Mouse (Mus musculus) left cerebral cortex, postnatal 10 days (tissue): ENCODE measurements around the gene Abca12. TPM values are rescaled to one million over a fixed set of nuclear protein-coding genes. Genes with fewer than 3 reads are reported as not detected.

Experiments used
- DNase-seq, 2 experiments: peaks; one replicate each; pipeline ENCODE4 v3.0.0; 2021 to 2022; ENCODE audit warnings: low spot score in 2 of 2, mixed read lengths in 1 of 2; ENCODE audit errors: extremely low spot score in 1 of 2
- intact Hi-C: fragments of 180-260 bp; cut with DNase I; formaldehyde crosslinking; loops from one replicate; pipeline ENCODE4 v1.15.1; 2025
- total RNA-seq, 2 experiments: library from RNA; stranded (reverse); gene quantifications; 2 replicates each; pipeline ENCODE4 v1.2.3; 2021

Gene Abca12
- total RNA-seq, 2 experiments from 2014 or later, result 0.22 to 0.34 TPM

DNA sequence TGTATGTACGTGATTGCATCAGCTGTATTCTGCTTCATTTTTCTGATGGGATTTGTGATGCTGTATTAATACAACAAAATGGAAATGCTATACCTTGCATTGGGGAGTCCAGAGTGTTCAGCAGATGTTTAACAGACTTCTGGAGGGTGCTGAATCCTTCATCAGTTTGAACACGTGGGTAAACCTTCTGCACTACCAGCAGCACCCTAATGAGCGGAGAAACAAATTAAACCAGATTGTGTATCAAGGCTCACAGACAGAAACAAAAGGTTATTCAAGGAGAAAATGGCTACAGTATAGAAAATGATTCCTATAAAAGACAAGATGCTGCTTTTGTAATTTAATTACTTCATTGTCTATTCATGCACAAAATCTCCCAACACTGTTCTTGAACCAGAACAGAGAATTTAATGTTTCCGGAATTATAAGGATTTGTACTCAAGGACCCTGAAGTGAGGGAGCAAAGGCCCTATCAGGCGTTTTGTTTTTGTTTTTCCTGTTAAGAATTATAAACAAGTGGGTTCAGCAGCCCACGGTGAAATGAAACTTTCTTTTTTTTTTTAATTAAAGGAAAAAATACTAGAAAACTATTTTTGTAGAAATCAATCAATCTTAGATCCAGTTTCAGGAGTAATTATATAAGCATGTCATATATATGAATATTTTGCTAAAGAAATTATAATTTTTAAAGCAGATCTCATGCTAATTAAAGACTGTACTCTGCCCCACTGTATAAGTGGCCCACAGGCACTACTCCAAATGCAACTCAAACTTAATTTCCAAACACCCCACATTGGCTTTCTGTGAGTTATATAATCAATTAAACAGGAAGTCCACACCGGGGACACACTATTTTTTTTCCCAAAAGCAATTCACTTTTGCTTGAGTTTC lies 73.1 kb downstream of the Abca12 start:
- no peak for DNase-seq
- intact Hi-C loops, result no loop called here

DNA sequence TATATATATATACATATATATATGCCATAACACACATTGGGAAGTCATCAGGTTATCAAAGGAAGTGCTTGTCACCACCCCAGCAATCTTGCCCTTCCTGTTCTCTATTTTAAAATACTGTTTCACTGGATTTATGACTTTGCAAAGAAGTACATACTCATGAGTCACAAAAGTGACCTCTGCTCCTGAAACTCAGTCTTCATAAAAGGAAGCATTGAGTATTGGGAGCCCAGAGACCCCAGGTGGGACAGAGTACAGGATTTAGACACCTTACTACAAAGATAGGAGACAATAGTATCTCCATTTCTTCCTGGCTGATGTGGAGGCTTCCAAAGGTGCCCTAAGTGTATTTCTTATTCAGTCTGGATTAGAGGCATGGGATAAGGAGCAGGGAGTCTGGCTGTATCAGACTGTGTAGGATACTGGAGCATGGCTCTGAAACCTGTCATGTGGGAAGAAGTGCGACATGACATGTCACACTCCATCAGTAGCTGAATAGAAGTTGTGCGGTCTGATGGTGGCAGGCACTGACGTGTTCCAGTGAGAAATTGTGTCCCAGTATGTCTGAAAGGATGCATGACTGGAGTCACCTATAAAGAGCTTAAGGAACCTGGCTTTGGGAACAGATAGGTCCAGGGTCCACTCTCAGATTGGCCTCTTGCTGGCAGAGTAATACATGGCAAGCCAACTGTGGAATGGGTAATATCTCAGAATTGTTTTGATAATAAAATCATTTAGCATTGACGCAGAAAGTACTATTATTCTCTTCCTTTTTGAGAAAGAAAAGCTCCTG lies 76.0 kb downstream of the Abca12 start:
- intact Hi-C loops, result no loop called here
- no peak for DNase-seq

DNA sequence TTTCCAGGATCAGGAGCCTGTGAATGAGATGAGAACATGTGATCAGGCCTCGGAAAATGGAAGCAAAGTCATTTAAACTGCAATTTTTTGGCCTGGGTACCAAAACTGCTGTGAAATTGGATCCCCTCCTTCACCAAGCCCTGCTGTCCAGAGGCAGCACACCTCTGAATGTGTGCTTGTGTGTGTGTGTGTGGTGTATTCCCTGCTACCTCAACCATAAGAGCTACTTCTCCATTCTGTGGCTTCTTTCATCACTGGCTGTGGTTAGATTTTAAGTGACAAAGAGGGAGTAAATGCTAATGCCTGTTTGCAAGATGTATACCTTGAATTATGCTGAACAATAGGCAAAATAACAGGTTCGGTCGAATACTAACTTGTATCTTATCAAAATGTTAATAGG lies 84.4 kb downstream of the Abca12 start:
- no peak for DNase-seq

DNA sequence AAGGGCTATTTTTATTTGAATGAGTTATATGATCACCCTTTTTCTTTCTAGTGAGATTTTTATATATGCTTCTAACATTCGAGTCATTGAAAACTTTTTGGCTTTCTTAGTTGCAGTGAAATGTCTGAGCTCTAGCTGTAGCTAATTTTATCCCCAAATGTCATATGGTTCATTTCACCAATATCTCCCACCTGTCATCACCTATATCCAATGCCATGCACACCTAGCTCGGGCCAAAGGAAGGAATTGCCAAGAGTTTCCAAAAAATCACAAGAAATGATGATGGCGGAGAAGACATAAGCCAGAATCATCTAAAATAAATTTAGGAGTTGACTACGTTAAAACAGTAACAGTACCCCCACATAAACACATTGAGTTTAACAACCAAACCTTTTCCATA lies 102.5 kb downstream of the Abca12 start:
- DNase-seq, result no peak
- intact Hi-C loops, result no loop called here

More for the DNA sequence above, 84.4 kb downstream of the Abca12 start:
- intact Hi-C loops, result no loop called here

DNA sequence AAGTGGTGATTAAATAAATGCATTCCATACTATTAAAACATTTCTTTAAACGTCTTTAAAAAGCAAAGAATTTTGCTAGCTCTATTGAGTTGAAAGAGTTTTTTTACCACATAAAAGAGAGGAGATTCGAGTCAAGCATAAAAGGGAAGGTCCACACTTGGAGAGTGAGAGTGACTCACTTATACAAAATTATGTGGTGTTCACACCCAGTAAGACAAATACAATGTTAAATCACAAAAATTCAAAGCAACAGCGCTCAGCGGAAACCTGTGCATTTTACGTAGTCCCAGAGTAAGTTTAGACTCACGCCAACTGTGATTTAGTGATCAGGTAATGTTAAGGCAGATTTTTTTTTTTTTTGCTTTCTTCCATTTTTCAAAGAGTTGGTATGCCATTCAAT lies 104.1 kb downstream of the Abca12 start:
- intact Hi-C loops, result no loop called here
- no peak for DNase-seq

DNA sequence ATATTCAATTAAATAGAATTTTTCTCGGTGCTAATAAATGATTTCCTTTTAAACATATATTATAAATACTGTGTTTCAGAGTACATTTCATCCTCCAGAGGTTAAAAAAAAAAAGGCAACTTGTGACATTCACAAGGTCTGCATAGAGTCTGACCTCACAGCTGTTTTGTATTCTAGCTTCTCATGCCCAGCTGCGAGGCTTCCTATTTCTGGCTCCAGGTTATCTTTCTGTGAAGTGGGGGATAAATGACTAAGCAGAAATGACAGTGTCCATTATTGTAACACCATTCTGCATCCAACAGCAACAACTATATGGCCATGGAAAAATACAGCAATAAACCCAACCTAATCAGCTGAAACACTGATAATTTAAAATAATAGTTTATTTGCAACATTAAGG lies 107.3 kb downstream of the Abca12 start:
- intact Hi-C loops, result no loop called here

DNA sequence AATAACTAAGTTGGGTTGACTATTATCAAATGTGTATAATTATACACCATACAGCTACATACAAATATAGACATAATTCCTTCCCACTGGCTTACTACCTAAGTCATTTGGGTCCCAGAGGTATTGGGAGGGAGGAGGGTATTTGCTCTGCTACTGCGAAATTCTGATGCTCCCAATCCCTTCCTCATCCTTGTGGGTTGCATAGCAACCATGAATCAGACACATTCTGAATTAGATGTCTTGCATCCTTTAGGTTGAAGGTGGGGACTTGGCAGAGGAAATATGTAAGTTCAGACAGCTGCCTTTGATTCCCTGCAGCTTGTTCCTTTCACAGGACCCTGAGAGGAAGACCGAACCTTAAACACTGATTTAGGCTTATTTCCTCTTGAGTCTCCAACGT lies 108.5 kb downstream of the Abca12 start:
- intact Hi-C loops, result no loop called here
- no peak for DNase-seq

More for the DNA sequence above, 107.3 kb downstream of the Abca12 start:
- DNase-seq, result no peak

DNA sequence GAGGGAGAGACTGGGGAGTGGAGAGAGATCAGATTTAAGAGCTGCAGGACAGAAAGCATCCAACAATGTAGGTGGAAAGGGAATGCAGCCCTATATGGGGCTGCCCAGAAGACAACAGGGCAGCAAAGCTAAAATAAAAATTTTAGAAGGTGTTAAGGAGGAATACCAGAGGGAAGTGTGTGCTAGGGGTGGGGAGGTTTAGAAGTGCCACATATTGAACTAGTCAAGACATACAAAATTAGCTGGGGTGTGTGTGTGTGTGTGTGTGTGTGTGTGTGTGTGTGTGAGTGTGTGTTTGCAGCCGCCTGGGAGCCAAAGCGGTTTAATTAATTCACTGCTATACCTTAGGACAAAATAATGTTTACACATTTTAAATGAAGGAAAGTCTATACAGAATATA lies 110.1 kb downstream of the Abca12 start:
- intact Hi-C loops, result no loop called here
- no peak for DNase-seq

DNA sequence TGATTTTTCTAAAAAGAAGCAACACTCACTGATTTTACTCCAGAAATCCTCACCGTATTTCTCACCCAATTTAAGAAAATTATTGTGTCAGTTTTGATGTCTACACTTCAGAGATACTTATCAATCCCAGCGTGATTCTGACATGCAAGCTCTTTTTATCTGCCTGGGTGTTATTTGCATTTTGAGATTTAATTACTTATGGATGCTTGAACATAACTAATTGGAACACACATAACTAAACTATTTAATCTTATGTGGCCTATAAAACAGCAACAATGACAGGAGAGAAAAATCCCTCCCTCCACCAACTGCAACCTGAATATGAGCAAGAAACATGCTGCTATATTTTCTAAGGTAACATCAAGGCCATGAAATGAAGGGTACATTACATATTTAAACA lies 117.7 kb downstream of the Abca12 start:
- intact Hi-C loops, result loop anchor here (10.0 kb wide), 1 partner anchor 828 kb away; no protein-coding TSS in a partner anchor
- no peak for DNase-seq

DNA sequence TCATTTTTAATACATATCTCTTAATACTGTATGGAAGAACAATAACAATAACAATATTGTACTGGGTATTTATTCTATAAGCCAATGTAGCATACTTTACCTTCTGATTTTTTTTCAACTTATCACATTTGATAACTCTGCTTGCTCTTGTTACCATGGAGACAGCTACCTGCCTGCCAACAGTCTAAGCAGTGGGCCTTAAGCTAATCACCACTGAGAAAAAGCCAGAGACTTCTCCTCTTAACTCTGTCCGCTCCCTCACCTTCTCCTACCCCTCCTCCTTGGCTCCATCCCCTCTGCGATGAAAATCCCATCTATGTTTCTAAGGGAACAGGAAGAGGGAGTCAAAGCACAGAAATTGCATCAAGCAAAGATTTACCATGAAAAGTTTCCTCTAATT lies 118.1 kb downstream of the Abca12 start:
- DNase-seq, result no peak
- intact Hi-C loops, result loop anchor here (10.0 kb wide), 1 partner anchor 828 kb away; no protein-coding TSS in a partner anchor

DNA sequence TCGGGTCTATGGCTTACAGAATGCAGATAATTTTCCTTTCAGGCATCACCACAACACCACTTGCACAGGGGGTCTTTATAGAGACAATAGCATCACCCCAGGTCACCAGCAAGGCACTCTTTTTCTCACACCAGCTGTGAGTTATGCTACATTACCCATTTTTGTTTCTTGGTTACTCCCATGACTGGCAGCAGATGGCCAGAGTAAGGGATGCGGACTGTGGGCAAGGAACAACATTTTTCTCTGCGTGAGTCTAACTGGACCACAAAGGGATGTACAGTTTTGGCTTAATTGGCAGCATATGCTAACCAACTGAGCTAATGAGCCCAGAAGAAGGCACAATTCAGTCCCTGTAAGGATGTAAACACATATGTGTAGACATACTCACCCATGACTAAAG lies 122.8 kb downstream of the Abca12 start:
- intact Hi-C loops, result loop anchor here (5.0 to 10.0 kb wide), 2 partner anchors 215 to 833 kb away; no protein-coding TSS in a partner anchor
- DNase-seq, result no peak

DNA sequence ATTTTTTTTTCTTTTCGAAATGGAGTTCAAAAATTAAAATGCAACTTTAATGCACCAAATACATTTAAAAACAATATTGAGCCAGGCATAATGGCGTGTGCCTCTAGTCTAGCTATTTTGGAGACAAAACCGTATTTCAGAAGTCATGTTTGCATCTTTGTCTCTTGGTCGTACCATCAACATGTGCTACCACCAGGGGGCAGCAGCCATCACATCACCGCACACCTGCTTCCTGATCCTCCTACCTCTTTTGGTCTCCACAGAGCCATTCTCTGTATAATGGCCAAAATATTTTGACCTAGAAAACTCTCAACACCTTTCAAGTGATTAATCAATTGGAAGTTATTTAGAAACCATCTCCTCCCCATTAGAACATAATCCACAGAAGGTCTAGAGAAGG lies 125.2 kb downstream of the Abca12 start:
- intact Hi-C loops, result no loop called here
- DNase-seq, result peak in 1 of 2 experiments; percentile 57

DNA sequence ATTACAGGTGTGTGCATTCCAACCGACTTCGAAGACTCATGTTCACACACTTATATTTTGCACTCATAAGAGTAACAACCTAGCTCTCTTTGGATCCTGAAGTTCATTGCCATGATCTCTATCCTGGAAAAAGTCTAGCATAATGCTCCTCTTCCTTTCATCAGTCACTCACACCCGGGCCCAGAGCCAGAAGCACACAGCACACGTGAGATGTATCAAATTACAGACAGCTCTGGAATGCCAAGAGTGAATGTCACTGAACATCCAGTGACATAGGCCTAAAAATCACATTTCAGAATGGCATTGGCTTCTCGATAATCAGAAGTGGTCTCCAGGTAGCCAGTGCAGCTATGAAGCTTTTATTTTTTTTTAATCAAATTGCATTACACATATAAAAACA lies 137.8 kb downstream of the Abca12 start:
- no peak for DNase-seq
- intact Hi-C loops, result no loop called here

DNA sequence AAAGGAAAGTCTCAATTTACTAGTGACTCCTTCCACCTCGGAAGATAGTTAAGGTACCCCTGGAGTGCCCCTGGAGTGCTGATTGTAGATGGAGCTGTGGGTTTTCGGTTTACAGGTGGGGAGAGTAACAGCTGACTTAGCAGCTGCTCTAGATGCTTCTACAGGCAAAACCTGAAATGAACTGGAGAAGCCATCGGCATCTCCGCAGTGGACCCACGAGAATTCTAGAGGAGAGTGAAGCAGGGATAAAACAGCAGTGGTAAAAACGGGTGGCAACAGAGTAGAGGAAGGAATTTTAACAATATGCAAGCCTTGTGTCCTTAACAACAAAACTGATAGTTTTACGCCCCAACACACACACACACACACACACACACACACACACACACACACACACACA lies 142.2 kb downstream of the Abca12 start:
- DNase-seq, result no peak
- intact Hi-C loops, result loop anchor here (5.0 kb wide), 1 partner anchor 235 kb away; no protein-coding TSS in a partner anchor

DNA sequence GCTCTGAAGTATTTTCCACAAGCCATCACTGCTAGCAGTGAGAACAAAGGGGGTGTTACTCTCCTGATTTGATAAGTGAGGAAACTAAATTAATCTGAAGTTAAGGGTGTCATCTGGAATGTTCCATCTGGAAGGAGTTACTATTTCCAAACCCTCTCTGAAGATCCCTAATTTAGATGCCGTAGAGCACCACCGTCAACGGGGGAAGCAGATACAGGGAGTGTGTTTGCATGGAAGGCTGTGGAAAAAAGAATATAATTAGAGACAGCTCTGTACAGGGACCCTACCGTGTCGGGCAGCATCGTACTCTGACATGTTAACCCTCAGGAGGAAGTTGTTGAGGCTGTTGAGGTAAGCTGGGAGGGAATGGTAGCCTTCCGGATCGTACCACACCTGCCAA lies 142.6 kb downstream of the Abca12 start:
- peak in 1 of 2 experiments; percentile 13 for DNase-seq
- intact Hi-C loops, result loop anchor here (5.0 kb wide), 1 partner anchor 235 kb away; no protein-coding TSS in a partner anchor

DNA sequence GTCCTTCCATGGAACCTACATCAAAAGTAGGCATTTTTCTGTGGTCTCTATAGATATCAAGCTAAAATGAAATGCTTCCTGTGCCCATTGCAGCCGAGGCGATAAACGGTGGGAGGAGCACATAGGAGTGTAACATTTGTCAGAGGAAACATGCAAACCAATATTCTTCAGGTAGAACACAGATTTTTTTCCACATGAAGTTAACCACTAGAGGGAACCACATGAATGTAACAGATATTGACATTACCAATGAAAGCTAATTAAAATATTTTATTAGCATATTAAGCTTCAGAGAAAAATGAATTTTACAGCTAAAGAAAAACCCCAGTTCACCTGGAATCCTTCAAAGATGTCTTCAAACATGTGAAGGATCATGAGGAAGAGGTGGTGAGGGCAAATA lies 144.6 kb downstream of the Abca12 start:
- no peak for DNase-seq
- intact Hi-C loops, result loop anchor here (5.0 kb wide), 1 partner anchor 237 kb away; no protein-coding TSS in a partner anchor

DNA sequence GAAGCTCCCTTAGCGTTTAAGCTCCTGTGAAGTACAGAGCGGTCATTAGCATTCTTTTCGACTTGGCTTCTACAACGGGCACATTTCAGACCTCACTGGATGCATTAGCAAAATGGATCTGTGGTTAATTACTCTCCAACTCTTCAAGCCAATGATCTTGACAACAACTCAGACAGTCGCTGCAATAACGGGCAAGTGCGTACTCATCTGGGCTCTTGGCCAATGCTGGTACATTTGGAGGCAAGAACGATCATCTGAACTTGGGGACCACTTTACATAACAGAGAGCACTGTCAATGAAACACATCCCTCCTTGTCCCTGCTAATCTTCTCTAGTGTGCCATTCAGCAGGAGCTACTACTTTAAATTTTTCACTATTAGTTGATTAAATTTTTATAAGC lies 148.1 kb downstream of the Abca12 start:
- no peak for DNase-seq
- intact Hi-C loops, result no loop called here

DNA sequence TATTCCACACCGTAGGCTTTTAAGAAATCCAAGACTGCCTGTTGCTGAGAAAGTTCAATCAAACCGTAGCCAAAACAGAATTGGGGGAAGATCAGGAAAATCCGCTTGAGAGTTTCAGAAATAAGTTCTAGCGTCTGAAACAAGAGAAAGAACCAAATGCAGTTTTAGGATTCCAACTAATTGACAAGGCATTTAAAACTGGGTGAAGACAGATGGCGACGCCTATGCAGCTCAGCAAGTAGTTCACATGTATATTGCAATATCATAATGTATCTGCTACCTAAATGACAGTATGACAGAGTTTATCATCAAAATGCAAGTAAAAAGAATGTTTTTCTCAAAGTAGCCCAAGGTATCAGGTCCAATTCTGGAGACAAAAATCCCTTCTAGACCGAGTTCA lies 151.2 kb downstream of the Abca12 start:
- intact Hi-C loops, result no loop called here
- no peak for DNase-seq

DNA sequence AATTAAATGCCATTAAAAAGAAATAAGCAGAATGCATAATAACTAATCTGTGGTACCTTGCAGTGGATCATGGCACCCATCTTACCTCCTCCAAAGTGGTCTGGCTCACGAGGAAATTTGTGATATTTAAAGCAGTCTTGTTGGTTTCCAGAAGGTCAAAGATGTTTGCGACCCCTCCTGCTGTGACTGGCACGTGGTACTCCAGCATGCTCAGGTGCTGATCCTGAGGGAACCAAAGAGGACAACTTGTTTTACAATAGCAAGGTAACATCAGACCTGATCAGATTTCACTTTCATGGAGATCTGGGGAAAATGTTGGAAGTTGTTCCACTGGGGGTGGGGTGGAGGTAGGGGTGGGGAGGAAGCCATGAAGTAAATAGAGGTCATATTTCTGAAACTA lies 170.1 kb downstream of the Abca12 start:
- intact Hi-C loops, result no loop called here
- no peak for DNase-seq

DNA sequence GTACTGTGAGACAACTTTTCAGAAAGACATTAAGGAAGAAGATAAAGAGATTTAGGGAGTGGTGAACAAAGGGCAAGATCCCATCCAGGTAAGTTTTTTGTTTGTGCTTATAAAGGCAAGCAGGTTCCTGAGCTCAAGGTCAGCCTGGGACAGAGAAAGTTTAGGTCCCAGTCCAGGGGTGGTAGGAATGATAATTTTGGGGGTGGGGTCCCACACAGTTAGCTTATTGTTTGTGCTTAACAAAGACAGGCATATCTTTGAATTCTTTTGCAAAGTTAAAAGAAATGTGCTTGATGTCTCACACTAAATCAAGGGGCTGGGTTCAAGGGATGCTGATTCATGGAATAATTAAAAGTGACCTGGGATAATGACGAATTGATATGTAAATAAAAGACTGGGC lies 173.3 kb downstream of the Abca12 start:
- intact Hi-C loops, result no loop called here
- DNase-seq, result no peak
